Mouse (Mus musculus): Measurements from ENCODE around the gene Lmod3. TPM values are rescaled to one million over a fixed set of nuclear protein-coding genes. Genes with fewer than 3 reads are reported as not detected.

Lmod3 gene
- total RNA-seq (2018; cell fraction: chromatin; rRNA removed), result under 1 TPM in 3 of 26 experiments, not detected in 23; 0.33 to 0.63 (median 0.37) TPM
- total RNA-seq (2018; cell fraction: cytosol; rRNA removed), result under 1 TPM in 2 of 26 experiments, not detected in 24; 0.05 TPM
- total RNA-seq (2018; cell fraction: nucleus; rRNA removed), result under 1 TPM in 2 of 26 experiments, not detected in 24; 0.23 to 0.99 TPM
- polyA plus RNA-seq (2018), result not detected in 3 replicates

DNA sequence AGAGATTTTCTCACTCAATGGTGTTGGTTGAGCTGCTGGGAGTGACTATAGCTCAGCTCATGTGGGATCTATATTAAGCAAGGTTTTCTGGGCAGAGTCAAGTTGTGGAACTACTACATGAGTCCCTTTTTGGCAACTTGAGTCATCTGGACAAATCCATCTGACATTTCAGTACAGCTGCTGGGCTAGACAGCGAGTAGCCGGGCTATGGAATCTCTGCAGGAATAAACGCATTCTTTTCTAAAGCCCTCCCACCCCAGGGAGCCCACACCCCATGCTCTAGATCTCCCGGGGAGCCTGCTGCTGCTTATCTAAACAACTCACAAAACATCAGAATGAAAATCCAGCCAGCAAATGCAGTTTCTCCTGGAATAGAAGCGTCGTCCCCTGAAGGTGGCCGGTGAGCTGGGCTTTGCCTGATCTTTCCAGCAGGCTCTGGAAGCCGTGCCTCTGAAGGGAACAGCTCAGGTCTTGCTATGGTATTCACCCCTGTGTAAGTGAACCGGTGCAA lies at the start of gene Lmod3:
Lmod3 (minus strand) TSS at position 49 of the 511 bp plus-strand sequence.
- Histone ChIP-seq H3K4me3 (ENCODE audit: inconsistent target) (no peak within 1 kb of the TSS), H3K79me2 (ENCODE audit: inconsistent target) (no peaks in the 10 kb centered on the region), H3K36me3 (ENCODE audit: inconsistent target) (no peaks in the 10 kb centered on the region), H3K27ac (no peak within 1 kb of the TSS)
- WGBS (ENCODE audit: missing documents), result 86% methylated on average over 9 of the region's 9 CpGs

- Histone ChIP-seq H3K36me3 (ENCODE audit: inconsistent target) (peaks cover 98% of the 10 kb centered on the region), H3K4me3 (ENCODE audit: inconsistent target) (no peak overlapping the region), H3K79me2 (ENCODE audit: inconsistent target) (no peaks in the 10 kb centered on the region), H3K27ac (no peak overlapping the region)
- WGBS (ENCODE audit: missing documents), result 96% methylated on average over 7 of the region's 7 CpGs
Observed at GRCm38 (mm10) chr6:97302303-97302702, 49.7 kb upstream of the Lmod3 start.

DNA sequence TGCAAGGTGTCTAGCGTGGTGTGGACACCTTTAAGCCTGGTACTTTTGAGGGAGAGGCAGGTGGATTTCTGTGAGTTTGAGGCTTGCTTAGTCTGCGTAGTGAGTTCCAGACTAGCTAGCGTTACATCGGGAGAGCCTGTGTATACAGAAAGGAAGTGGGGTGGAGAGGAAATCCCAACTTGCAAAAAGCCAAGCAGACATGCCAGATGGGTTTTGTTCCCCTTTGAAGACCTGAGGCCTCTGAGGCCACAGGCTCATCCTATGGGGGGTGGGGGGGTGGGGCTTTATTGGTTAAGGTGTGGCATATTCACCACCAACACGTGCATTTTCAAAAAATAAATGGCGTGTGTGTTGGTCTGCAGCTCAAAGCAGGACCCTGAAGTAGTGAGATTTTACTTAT lies 48.1 kb upstream of the Lmod3 start:
- 28% methylated on average over 6 of the region's 6 CpGs for WGBS (ENCODE audit: missing documents)
- no peak overlapping the region for H3K27ac ChIP-seq
- no peak overlapping the region for H3K4me3 ChIP-seq (ENCODE audit: inconsistent target)
- H3K79me2 ChIP-seq (ENCODE audit: inconsistent target), result peaks cover 12% of the 10 kb centered on the region; the same call in 1 of the 2 replicates
- H3K36me3 ChIP-seq (ENCODE audit: inconsistent target), result peaks cover 98% of the 10 kb centered on the region

- peaks cover 98% of the 10 kb centered on the region for H3K36me3 ChIP-seq (ENCODE audit: inconsistent target)
- H3K4me3 ChIP-seq (ENCODE audit: inconsistent target), result no peak overlapping the region
- H3K27ac ChIP-seq, result no peak overlapping the region
- 92% methylated on average over 6 of the region's 6 CpGs for WGBS (ENCODE audit: missing documents)
- peaks cover 17% of the 10 kb centered on the region; the same call in 1 of the 2 replicates for H3K79me2 ChIP-seq (ENCODE audit: inconsistent target)
Observed at GRCm38 (mm10) chr6:97300180-97300579, 47.6 kb upstream of the Lmod3 start.

GRCm38 (mm10) chr6:97297151-97297550 lies 44.6 kb upstream of the Lmod3 start:
- Histone ChIP-seq H3K27ac (no peak overlapping the region), H3K4me3 (ENCODE audit: inconsistent target) (no peak overlapping the region), H3K36me3 (ENCODE audit: inconsistent target) (peaks cover 98% of the 10 kb centered on the region), H3K79me2 (ENCODE audit: inconsistent target) (peaks cover 31% of the 10 kb centered on the region; the same call in 1 of the 2 replicates)
- WGBS (ENCODE audit: missing documents), result 97% methylated on average over 3 of the region's 3 CpGs

- Histone ChIP-seq H3K79me2 (ENCODE audit: inconsistent target) (peaks cover 31% of the 10 kb centered on the region; the same call in 1 of the 2 replicates), H3K36me3 (ENCODE audit: inconsistent target) (peaks cover 99% of the 10 kb centered on the region), H3K27ac (no peak overlapping the region), H3K4me3 (ENCODE audit: inconsistent target) (no peak overlapping the region)
- WGBS (ENCODE audit: missing documents), result 96% methylated on average over 21 of the region's 21 CpGs
Observed at GRCm38 (mm10) chr6:97295866-97296527, 43.4 kb upstream of the Lmod3 start.

DNA sequence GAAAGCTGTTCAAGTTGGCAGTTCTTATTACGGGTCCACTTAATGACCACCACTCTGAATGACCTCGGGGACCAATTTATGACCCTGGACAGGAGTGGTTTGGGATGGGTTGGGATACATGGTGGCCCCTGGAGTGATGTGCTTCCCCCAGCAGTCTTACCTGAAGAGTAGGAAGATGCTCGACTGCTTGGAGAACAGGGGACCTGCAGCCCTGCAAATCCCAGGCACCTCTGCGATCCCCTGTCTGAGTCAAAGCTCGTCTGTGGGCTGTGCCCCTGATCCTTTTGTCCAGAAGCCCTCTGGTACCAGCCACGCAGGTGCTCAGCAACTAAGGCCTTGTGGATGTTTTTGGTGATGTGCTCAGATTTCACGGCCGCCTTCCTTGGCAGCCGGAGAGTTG lies 42.9 kb upstream of the Lmod3 start:
- WGBS (ENCODE audit: missing documents), result 92% methylated on average over 9 of the region's 9 CpGs
- Histone ChIP-seq H3K4me3 (ENCODE audit: inconsistent target) (no peak overlapping the region), H3K27ac (no peak overlapping the region), H3K79me2 (ENCODE audit: inconsistent target) (peaks cover 31% of the 10 kb centered on the region; the same call in 1 of the 2 replicates), H3K36me3 (ENCODE audit: inconsistent target) (peaks cover 100% of the 10 kb centered on the region)

- 70% methylated on average over 12 of the region's 12 CpGs for WGBS (ENCODE audit: missing documents)
- H3K79me2 ChIP-seq (ENCODE audit: inconsistent target), result peaks cover 31% of the 10 kb centered on the region; the same call in 1 of the 2 replicates
- H3K36me3 ChIP-seq (ENCODE audit: inconsistent target), result peaks cover 100% of the 10 kb centered on the region
- H3K27ac ChIP-seq, result no peak overlapping the region
- H3K4me3 ChIP-seq (ENCODE audit: inconsistent target), result no peak overlapping the region
Observed at GRCm38 (mm10) chr6:97293667-97294569, 41.4 kb upstream of the Lmod3 start.

DNA sequence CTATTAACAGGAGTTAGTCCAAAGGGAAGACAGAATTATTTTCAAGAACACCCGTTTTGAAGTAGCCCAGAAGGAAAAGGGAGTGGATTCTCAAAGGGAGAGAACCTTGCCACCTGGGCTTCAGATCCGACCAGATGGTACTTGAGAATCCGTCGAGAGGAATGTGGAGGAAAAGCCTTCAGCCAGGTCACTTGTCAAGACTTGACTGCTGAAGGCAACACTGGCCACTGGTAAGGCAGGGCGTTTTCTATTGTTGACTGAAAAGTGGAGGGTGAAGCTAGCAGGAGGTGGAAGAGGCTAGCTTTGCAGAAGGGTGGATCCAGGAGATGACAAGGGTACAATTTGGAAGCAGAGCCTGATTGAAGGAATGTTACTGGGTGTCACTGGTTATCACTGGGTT lies 40.3 kb upstream of the Lmod3 start:
- H3K36me3 ChIP-seq (ENCODE audit: inconsistent target), result peaks cover 100% of the 10 kb centered on the region
- no peak overlapping the region for H3K27ac ChIP-seq
- peaks cover 31% of the 10 kb centered on the region; the same call in 1 of the 2 replicates for H3K79me2 ChIP-seq (ENCODE audit: inconsistent target)
- H3K4me3 ChIP-seq (ENCODE audit: inconsistent target), result no peak overlapping the region
- WGBS (ENCODE audit: missing documents), result 95% methylated on average over 5 of the region's 5 CpGs

DNA sequence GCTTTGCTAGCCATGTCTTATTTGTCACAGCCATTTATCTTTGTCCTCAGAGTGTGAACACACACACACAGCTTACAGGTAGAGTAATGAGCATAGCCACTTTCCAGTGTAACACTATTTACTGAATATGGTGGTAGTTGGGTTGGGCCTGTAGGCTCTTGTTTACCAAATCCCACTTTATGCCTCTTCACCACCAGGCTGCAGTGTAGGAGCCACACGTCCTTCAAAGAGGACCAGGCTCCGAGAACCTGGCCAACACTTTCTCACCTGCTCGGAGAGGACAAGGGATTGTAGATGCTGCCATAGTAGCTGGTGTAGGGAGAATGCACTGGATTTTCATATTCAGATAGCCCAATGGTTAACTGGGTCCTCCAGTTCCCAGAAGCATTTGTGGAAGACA lies 39.5 kb upstream of the Lmod3 start:
- H3K36me3 ChIP-seq (ENCODE audit: inconsistent target), result peaks cover 100% of the 10 kb centered on the region
- no peak overlapping the region for H3K27ac ChIP-seq
- no peak overlapping the region for H3K4me3 ChIP-seq (ENCODE audit: inconsistent target)
- 93% methylated on average over 3 of the region's 3 CpGs for WGBS (ENCODE audit: missing documents)
- peaks cover 31% of the 10 kb centered on the region; the same call in 1 of the 2 replicates for H3K79me2 ChIP-seq (ENCODE audit: inconsistent target)

GRCm38 (mm10) chr6:97291159-97291908 lies 38.8 kb upstream of the Lmod3 start:
- no peak overlapping the region for H3K4me3 ChIP-seq (ENCODE audit: inconsistent target)
- no peak overlapping the region for H3K27ac ChIP-seq
- WGBS (ENCODE audit: missing documents), result 94% methylated on average over 20 of the region's 21 CpGs
- peaks cover 25% of the 10 kb centered on the region; the same call in 1 of the 2 replicates for H3K79me2 ChIP-seq (ENCODE audit: inconsistent target)
- H3K36me3 ChIP-seq (ENCODE audit: inconsistent target), result peaks cover 100% of the 10 kb centered on the region

DNA sequence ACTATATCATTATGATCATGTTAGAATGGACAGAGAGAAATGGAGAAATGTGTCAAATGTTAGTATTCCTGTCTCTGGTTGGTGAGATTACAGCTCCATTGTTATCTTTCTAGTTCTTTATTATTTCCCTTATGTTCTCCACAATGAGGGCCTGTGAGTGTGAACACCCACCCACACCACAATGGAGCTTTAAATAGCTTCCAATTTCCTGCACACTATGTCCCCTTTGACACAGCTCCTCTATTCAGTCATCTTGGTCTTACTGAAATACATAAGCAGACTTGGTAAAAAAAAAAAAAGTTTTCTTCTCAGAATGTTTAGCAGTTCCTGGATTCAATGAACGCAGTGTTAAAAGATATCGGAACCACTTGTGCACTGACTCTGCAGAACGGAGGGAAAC lies 38.1 kb upstream of the Lmod3 start:
- Histone ChIP-seq H3K36me3 (ENCODE audit: inconsistent target) (peaks cover 100% of the 10 kb centered on the region), H3K79me2 (ENCODE audit: inconsistent target) (peaks cover 19% of the 10 kb centered on the region; the same call in 1 of the 2 replicates), H3K27ac (no peak overlapping the region), H3K4me3 (ENCODE audit: inconsistent target) (no peak overlapping the region)
- 100% methylated on average over 3 of the region's 3 CpGs for WGBS (ENCODE audit: missing documents)

DNA sequence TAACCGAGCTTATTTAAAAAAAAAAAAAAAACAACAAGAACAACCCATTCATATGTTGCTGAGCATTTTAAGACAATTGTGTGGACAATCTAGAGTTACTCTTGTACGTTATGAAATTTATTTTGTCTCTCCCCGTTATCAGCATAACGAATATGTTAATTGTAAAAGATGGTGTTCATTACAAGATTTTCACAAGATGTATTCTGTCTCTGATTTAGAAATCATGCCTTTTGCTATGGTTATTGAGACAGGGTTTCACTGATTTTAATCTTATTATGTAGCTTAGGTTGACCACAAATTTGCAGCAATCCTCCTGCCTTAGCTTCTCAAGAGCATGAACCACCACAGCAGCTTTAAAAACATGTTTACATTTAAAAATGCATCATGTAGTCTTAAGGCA lies 37.3 kb upstream of the Lmod3 start:
- H3K27ac ChIP-seq, result no peak overlapping the region
- H3K36me3 ChIP-seq (ENCODE audit: inconsistent target), result peaks cover 94% of the 10 kb centered on the region
- WGBS (ENCODE audit: missing documents), result 100% methylated on average over 4 of the region's 4 CpGs

More for the DNA sequence above, 37.3 kb upstream of the Lmod3 start:
- Histone ChIP-seq H3K4me3 (ENCODE audit: inconsistent target) (no peak overlapping the region), H3K79me2 (ENCODE audit: inconsistent target) (peaks cover 10% of the 10 kb centered on the region; the same call in 1 of the 2 replicates)

Measured in macrophage (primary cell).